Mouse (Mus musculus): Measurements from ENCODE around the gene Mkrn1. TPM values are rescaled to one million over a fixed set of nuclear protein-coding genes. Genes with fewer than 3 reads are reported as not detected.

Gene Mkrn1
- polyA plus RNA-seq, 1 experiment = 108 TPM

GRCm38 (mm10) chr6:39347880-39348814 lies 72.1 kb downstream of the Mkrn1 start:
- Histone ChIP-seq H3K4me3 (replicated peaks) (no peak overlapping the region), H3K27me3 (ENCODE audit: control insufficient read depth) (peaks cover 2% of the 10 kb centered on the region; the same call in 1 of the 2 replicates), H3K4me1 (ENCODE audit: control insufficient read depth) (no peaks in the 10 kb centered on the region), H3K36me3 (ENCODE audit: control insufficient read depth) (peaks cover 26% of the 10 kb centered on the region), H3K9me3 (ENCODE audit: control insufficient read depth, low read length) (no peaks in the 10 kb centered on the region)
- no peak for TF ChIP-seq GATA1 (IDR thresholded peaks at IDR 0.05; ENCODE audit: low read length)
- TF ChIP-seq TAL1 (IDR thresholded peaks at IDR 0.05; ENCODE audit: low read length) = no peak

Other genes starting within 250 kb of the Mkrn1 start
- 0.79 and 1.1 TPM in 2 replicates for gene Kdm7a, start 213.7 kb downstream of the Mkrn1 start, polyA plus RNA-seq (2012)
- 0.05 TPM in 1 of 2 replicates, not detected in the other for gene Slc37a3, start 42.8 kb downstream of the Mkrn1 start, polyA plus RNA-seq (2012)
- gene Rab19, start 39.3 kb downstream of the Mkrn1 start, polyA plus RNA-seq (2012) = not detected in 2 replicates
- not detected in 2 replicates for gene Dennd2a, start 137.4 kb upstream of the Mkrn1 start, polyA plus RNA-seq (2012)
- 0.23 and 0.31 TPM in 2 replicates for gene Adck2, start 153.4 kb upstream of the Mkrn1 start, polyA plus RNA-seq (2012)
- gene Gm42420, start 165.3 kb upstream of the Mkrn1 start, polyA plus RNA-seq (2012) = not detected in 2 replicates
- gene Ndufb2, start 172.1 kb upstream of the Mkrn1 start, polyA plus RNA-seq (2012) = 43.0 and 48.6 TPM in 2 replicates